Mouse (Mus musculus): ENCODE data around the gene Tesc. TPM values are rescaled to one million over a fixed set of nuclear protein-coding genes. Genes with fewer than 3 reads are reported as not detected.

The Tesc gene
- polyA plus RNA-seq, 1 experiment, result 48.4 TPM

DNA sequence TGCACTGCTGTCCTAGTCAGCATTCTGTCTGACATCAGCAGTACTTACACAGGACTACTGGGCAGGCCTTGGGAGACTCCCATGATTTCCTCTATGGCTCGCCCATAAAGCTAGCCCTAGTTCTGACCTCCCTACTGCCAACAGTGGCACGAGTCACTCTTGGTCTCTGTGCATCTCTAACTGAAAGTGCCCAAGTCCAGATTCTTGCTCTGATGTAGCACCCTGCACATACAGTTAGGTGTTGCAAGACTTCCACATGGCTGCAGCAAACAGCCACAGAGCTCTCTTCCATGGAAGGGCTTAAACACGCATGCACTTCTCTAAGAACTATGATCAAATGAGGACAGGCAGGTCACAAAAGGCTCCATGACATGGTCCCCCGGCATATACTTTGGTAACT lies 68.3 kb downstream of the Tesc start:
- H3K4me3 ChIP-seq (ENCODE audit: control insufficient read depth, insufficient read depth, low read length), result no peak overlapping the region
- no peaks in the 10 kb centered on the region for H3K36me3 ChIP-seq (ENCODE audit: control insufficient read depth, insufficient read depth, low read length)
- 97% methylated on average over 4 of the region's 4 CpGs for WGBS
- H3K27me3 ChIP-seq (ENCODE audit: control insufficient read depth, insufficient read depth, low read length), result no peaks in the 10 kb centered on the region
- no peak for DNase-seq
- H3K27ac ChIP-seq (ENCODE audit: control insufficient read depth, insufficient read depth, low read length), result no peak overlapping the region
- H3K4me1 ChIP-seq (replicated peaks; ENCODE audit: control insufficient read depth, insufficient read depth, low read length), result peaks cover 11% of the 10 kb centered on the region
- no peak for TF ChIP-seq POLR2A (IDR thresholded peaks at IDR 0.05; ENCODE audit: control insufficient read depth, extremely low read depth, insufficient read depth, low read length, poor library complexity)
- TF ChIP-seq CTCF (IDR thresholded peaks at IDR 0.05; ENCODE audit: borderline replicate concordance, control insufficient read depth, extremely low read depth, insufficient read depth, low read length, poor library complexity), result no peak

DNA sequence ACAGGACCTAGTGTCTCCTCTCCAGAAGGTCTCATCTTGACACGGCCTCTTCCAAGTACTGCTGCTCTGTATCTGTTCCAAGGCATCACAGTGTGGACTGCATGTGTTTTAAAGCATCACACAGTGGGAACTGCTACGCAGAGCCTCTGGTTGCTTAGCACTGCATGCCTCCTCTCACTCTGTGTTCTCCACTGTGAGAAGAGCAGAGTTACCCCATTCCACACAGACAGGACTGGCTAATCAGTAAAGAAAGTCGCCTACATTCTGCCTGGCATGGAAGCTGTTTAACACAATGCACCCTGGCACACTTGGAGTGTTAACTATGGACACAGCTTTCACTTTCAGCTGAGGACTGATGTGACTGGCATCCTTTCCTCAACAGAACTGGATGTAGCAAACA lies 68.8 kb downstream of the Tesc start:
- no peak for TF ChIP-seq CTCF (IDR thresholded peaks at IDR 0.05; ENCODE audit: borderline replicate concordance, control insufficient read depth, extremely low read depth, insufficient read depth, low read length, poor library complexity)
- no peak for TF ChIP-seq POLR2A (IDR thresholded peaks at IDR 0.05; ENCODE audit: control insufficient read depth, extremely low read depth, insufficient read depth, low read length, poor library complexity)
- Histone ChIP-seq H3K36me3 (ENCODE audit: control insufficient read depth, insufficient read depth, low read length) (no peaks in the 10 kb centered on the region), H3K4me1 (replicated peaks; ENCODE audit: control insufficient read depth, insufficient read depth, low read length) (peaks cover 11% of the 10 kb centered on the region), H3K4me3 (ENCODE audit: control insufficient read depth, insufficient read depth, low read length) (no peak overlapping the region), H3K27ac (ENCODE audit: control insufficient read depth, insufficient read depth, low read length) (no peak overlapping the region), H3K27me3 (ENCODE audit: control insufficient read depth, insufficient read depth, low read length) (no peaks in the 10 kb centered on the region)
- DNase-seq, result no peak
- WGBS, result 93% methylated on average over 3 of the region's 3 CpGs

DNA sequence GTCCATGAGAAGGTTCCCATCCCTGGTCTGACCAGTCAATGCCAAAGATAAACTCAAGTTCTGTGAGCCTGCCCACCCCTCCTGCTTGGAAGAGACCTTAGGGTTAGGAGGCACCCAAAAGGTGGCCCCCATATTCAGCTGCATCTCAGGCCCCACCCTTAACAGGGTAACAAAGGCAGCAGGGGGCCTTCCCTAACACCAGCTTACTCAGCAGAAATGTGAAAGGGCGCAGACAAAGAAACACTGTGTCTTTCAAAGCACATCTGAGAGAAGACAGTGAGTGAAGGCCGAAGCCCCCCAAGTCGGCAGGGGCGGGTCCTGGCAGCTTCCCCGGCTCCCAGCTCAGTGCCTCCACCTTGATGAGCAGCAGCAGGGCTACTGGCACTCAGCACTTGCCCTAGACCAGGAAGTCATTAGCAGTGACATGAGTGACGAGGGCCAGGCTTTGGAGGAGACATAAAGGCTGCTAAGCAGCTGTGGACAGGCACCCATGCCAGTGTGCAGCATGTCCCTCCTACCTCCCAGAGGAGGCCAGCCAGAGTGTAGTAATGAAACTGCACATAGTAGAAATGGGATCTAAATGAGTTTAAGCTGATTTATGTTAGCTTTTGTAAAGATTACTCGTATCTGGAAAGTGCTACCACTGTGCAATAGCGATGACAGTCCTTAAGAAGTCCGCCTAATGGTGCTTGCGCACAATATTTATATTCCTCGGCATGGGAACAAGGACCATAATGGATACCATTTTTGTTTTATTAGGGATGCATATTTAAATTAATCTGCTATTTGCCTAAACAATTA lies 71.7 kb downstream of the Tesc start:
- Histone ChIP-seq H3K27me3 (ENCODE audit: control insufficient read depth, insufficient read depth, low read length) (no peaks in the 10 kb centered on the region), H3K4me3 (ENCODE audit: control insufficient read depth, insufficient read depth, low read length) (no peak overlapping the region), H3K4me1 (replicated peaks; ENCODE audit: control insufficient read depth, insufficient read depth, low read length) (peaks cover 9% of the 10 kb centered on the region), H3K36me3 (ENCODE audit: control insufficient read depth, insufficient read depth, low read length) (no peaks in the 10 kb centered on the region), H3K27ac (ENCODE audit: control insufficient read depth, insufficient read depth, low read length) (no peak overlapping the region)
- TF ChIP-seq POLR2A (IDR thresholded peaks at IDR 0.05; ENCODE audit: control insufficient read depth, extremely low read depth, insufficient read depth, low read length, poor library complexity), result no peak
- TF ChIP-seq CTCF (IDR thresholded peaks at IDR 0.05; ENCODE audit: borderline replicate concordance, control insufficient read depth, extremely low read depth, insufficient read depth, low read length, poor library complexity), result no peak
- WGBS, result 89% methylated on average over 11 of the region's 11 CpGs
- DNase-seq, result no peak

DNA sequence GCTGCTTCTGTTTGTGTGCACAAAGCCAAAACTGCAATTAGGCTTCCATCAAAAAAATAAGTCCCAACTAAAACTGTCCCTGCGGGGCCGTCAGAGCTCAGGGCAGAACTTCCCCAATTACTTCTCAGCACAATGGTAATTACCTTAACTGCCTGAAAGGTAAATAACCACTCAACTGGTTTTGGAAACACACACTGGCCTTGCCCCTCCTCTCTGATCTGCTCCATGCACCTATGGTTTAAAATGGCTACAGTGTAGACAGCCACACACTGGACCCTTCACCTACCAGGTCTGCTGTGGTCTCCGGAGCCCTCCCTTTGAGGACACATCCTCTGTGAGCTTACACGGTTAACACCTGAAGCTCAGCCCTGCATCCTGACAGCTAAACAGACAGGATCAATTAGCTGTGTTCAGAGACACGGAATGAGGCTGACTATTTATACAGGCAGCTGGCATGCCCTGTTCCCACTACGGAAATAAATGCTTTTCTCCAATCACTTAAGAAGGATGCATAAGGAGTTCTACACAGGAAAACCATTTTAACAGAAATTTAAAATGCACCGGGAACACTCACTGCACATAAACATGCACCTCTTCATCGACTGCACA lies 72.4 kb downstream of the Tesc start:
- Histone ChIP-seq H3K27me3 (ENCODE audit: control insufficient read depth, insufficient read depth, low read length) (no peaks in the 10 kb centered on the region), H3K27ac (ENCODE audit: control insufficient read depth, insufficient read depth, low read length) (no peak overlapping the region), H3K36me3 (ENCODE audit: control insufficient read depth, insufficient read depth, low read length) (no peaks in the 10 kb centered on the region), H3K4me3 (ENCODE audit: control insufficient read depth, insufficient read depth, low read length) (no peak overlapping the region), H3K4me1 (replicated peaks; ENCODE audit: control insufficient read depth, insufficient read depth, low read length) (peaks cover 9% of the 10 kb centered on the region)
- DNase-seq, result no peak
- WGBS, result 94% methylated on average over 8 of the region's 8 CpGs
- TF ChIP-seq CTCF (IDR thresholded peaks at IDR 0.05; ENCODE audit: borderline replicate concordance, control insufficient read depth, extremely low read depth, insufficient read depth, low read length, poor library complexity), result no peak
- no peak for TF ChIP-seq POLR2A (IDR thresholded peaks at IDR 0.05; ENCODE audit: control insufficient read depth, extremely low read depth, insufficient read depth, low read length, poor library complexity)

DNA sequence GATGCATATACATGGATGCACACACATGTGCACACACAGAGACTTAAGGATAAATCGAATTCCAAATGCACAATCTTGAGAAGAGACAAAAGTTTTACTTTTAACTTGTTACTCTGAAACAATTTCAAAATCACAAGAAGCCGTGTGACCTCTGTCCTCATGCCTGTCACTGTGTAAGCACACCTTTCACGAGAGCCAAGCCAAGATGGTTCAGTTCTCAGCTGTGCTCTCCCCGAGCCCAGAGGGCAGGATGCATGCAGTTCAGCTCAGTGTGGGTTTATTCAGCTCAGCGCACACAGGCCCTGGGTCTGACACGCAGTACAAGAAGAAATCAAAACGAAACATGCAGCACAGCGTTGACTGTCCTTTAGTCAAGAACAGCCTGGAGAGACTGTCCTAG lies 78.0 kb downstream of the Tesc start:
- no peak overlapping the region for H3K27ac ChIP-seq (ENCODE audit: control insufficient read depth, insufficient read depth, low read length)
- TF ChIP-seq POLR2A (IDR thresholded peaks at IDR 0.05; ENCODE audit: control insufficient read depth, extremely low read depth, insufficient read depth, low read length, poor library complexity) (no peak), CTCF (IDR thresholded peaks at IDR 0.05; ENCODE audit: borderline replicate concordance, control insufficient read depth, extremely low read depth, insufficient read depth, low read length, poor library complexity) (no peak)
- no peak overlapping the region for H3K4me3 ChIP-seq (ENCODE audit: control insufficient read depth, insufficient read depth, low read length)
- DNase-seq, result no peak
- H3K36me3 ChIP-seq (ENCODE audit: control insufficient read depth, insufficient read depth, low read length), result no peaks in the 10 kb centered on the region
- 93% methylated on average over 8 of the region's 8 CpGs for WGBS
- no peaks in the 10 kb centered on the region for H3K27me3 ChIP-seq (ENCODE audit: control insufficient read depth, insufficient read depth, low read length)
- H3K4me1 ChIP-seq (replicated peaks; ENCODE audit: control insufficient read depth, insufficient read depth, low read length), result no peaks in the 10 kb centered on the region

DNA sequence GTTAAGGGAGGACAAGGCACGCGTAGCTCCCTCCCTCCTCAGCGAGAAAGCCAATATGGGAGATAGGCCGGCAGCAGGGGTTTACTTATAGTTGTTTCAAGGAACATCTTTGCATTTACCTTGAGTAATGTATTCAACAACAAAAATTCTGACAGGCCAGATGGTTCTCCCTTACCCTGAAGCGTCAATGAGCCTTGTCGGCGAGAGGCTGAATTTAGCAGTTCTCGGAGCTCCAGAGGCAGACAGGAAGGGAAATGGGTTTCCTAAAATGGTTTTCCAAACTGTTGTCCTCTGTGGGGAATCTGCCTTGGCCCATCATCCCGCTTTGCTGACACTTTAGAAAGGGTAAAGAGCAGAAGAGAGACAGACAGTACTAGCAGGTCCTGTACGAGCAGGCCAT lies 79.1 kb downstream of the Tesc start:
- Histone ChIP-seq H3K27me3 (ENCODE audit: control insufficient read depth, insufficient read depth, low read length) (no peaks in the 10 kb centered on the region), H3K4me3 (ENCODE audit: control insufficient read depth, insufficient read depth, low read length) (no peak overlapping the region), H3K36me3 (ENCODE audit: control insufficient read depth, insufficient read depth, low read length) (no peaks in the 10 kb centered on the region), H3K4me1 (replicated peaks; ENCODE audit: control insufficient read depth, insufficient read depth, low read length) (no peaks in the 10 kb centered on the region; the same call in 1 of the 2 replicates), H3K27ac (ENCODE audit: control insufficient read depth, insufficient read depth, low read length) (no peak overlapping the region)
- DNase-seq, result no peak
- WGBS, result 98% methylated on average over 10 of the region's 10 CpGs
- TF ChIP-seq POLR2A (IDR thresholded peaks at IDR 0.05; ENCODE audit: control insufficient read depth, extremely low read depth, insufficient read depth, low read length, poor library complexity) (no peak), CTCF (IDR thresholded peaks at IDR 0.05; ENCODE audit: borderline replicate concordance, control insufficient read depth, extremely low read depth, insufficient read depth, low read length, poor library complexity) (no peak)
